Mouse (Mus musculus) liver, postnatal 0 days (tissue): ENCODE results near the gene Grk3.

Experiments used
- CTCF ChIP-seq: sonication (generic); IDR thresholded peaks from 2 replicates; pipeline ENCODE4 v1.5.1; 2016; ENCODE audit warnings: antibody characterized with exemption, low read depth
- EP300 ChIP-seq: IDR thresholded peaks from 2 replicates; pipeline ENCODE4 v1.6.1; 2016; ENCODE audit warnings: antibody characterized with exemption, low read depth, mild to moderate bottlenecking

GRCm38 (mm10) chr5:113011926-113012325 lies 3.7 kb downstream of the Grk3 start:
- TF ChIP-seq CTCF, result no peak
- no peak for TF ChIP-seq EP300
